Mouse (Mus musculus) urinary bladder, postnatal 36 days (tissue): Measurements from ENCODE around the gene Sirt5.

Experiments
- DNase-seq, 2 experiments: peaks; one replicate each; pipeline ENCODE4 v3.0.0; 2022; ENCODE audit warnings: low spot score in 2 of 2, mixed read lengths in 1 of 2

The Sirt5 gene

DNA sequence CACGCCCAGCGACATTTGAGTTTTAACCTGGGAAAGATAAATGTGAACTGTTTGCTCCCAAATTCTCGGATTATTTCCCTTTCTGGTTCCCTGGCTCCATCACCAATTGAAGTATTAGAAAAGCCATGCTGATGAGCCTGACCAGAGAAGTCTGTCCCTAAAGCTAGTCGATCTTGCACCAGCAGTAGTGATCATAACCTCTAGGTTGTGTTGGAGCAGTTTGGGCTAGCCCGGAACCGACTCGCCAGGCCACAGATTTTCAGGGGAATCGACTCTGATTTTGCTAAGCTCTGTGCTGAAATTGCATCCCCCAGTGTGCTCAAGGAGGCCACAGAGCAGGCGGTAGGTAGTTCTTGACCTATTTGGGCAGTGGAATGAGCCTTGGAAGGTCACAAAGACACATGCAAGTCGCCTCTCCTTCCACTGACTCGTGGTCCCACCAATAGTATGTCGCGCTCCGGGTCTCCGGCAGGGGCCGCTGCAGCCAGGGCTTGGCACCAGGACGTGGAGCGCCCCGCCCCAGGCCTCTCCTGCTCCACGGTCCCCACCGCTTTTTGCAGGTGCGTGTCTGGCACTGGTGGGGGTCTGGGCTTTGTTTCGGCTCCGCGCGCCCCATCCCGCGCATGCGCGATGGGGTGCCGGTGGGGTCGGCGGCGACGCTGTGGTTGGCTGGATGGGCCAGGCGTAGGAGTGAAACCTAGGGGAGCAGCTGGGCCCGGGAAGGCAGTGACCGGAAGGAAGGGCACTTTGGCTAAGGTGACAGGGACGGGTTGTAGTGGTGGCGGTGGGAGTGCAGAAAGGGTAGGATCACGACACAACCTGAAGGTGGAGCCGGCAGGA lies at the start of gene Sirt5:
Gene Sirt5 (plus strand): TSS at position 512 of the 840 bp plus-strand sequence.
- DNase-seq: peak; percentile 84 to 86

DNA sequence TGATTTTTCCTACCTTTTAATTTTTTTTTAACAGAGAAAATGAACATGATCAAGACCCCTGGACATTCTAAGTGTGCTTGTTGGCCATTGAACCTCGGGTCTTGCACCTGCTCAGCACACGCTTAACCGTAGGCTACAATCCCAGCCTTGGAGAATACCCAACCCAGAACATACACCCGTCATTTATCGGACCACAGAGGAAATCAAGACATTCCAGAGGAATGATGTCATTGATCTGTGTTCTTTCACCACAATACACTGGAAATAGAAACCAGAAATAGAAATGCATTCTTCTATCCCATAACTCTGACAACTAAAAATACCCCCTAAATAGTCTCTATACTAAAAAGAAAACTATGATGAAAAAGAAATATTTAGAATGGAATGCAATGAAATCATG lies 47.9 kb upstream of the Sirt5 start:
- no peak for DNase-seq

DNA sequence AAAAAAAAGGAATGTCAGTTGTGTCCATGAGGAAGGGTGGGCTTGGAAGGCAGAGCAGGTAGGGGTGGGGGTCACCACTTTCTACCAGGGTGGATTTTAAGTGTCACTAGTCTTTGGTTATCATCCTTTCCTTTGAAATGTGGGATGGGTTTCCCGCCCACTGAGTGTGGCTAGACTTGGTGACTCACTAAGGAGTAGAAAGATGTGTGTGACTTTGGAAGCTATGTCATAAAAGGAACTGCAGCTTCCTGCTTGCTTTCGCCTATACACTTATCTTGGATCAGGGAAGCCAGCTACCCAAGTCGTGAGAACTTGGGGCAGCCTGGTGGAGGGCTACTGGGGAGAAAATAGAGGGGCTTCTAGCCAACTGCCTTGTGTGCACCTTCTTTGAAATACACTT lies 45.9 kb upstream of the Sirt5 start:
- DNase-seq: no peak

DNA sequence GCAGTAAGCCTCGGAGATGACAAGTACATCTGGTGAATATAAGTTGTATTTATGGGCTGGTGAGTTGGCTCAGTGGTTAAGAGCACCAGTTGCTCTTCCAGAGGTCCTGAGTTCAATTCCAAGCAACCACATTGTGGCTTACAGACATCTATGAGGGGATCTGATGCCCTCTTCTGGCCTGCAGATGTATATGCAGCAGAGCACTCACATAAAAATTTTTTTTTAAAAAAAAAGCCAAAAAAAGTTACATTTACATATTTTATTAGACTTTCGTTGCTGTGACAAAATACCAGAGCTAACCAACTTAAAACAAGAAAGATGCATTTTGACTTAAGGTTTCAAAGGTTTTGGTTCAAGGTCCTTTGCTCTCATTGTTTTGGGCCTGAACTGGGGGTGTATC lies 43.8 kb upstream of the Sirt5 start:
- no peak for DNase-seq

DNA sequence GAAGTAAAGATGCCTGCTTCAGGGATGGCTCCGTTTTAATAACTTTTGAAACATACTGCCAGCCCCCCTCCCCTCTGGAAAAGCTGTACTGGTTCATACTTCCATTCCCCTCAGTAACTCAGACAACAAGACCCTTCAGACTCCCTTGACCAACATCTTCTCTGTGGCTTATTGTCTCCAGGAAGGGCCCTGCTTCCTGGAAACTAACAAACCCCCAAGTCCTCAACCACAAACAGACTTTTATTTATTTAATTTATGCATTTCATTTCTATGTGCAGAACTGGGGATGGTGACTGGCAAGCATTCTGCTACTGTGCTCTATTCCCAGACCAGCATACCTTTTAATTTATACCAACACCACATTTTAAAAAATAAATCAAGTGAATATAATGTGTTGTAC lies 39.9 kb upstream of the Sirt5 start:
- DNase-seq: no peak

DNA sequence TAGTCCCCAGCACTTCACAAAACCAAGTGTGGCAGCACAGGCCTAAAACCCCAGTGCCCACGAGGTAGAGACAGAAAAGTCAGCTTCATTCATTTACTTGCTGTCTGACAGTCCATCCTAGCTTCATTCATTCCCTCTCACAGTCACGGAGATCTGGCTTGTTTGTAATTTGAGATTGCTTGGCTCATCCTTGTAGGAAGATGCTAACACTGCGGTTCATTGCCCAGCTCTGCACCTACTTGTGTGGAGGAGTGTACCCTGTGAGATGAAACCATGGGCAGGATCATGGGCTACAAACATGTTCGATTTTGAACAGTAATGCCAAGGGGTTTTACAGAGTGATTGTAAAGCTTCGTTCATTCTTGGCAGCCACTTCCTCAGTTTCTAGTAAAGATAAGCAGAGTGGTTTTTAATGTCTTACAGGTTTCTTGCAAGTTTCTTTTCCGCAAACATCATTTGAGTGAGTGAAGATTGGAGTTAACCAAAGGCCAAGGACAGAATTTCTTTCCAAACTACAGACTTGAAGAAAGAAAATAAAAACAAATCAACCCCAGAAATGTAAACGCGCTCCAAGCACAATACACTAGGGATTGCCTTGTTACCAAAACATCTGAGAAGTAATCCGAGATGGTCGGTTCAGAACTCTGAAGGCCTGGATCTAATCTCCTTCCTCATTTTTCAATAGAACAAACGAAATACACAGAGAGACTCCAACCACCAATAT lies 33.4 kb upstream of the Sirt5 start:
- no peak for DNase-seq

DNA sequence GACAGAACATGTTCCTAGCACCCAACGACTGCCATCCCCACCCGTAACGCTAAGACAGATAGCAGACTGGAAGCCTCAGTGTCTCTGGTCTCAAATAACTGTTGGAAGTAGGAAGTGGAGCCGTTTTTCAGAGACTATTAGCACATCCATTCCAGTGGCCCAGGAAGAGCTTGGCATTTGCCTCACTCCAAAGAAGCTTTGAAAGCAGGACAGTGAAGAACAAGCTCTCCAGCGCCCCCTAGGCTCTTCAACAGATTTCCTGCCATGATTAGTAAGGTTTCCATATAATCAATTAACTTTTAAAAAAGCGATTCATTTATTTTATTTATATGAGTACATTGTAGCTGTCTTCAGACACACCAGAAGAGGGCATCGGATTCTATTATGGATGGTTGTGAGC lies 32.7 kb upstream of the Sirt5 start:
- no peak for DNase-seq

DNA sequence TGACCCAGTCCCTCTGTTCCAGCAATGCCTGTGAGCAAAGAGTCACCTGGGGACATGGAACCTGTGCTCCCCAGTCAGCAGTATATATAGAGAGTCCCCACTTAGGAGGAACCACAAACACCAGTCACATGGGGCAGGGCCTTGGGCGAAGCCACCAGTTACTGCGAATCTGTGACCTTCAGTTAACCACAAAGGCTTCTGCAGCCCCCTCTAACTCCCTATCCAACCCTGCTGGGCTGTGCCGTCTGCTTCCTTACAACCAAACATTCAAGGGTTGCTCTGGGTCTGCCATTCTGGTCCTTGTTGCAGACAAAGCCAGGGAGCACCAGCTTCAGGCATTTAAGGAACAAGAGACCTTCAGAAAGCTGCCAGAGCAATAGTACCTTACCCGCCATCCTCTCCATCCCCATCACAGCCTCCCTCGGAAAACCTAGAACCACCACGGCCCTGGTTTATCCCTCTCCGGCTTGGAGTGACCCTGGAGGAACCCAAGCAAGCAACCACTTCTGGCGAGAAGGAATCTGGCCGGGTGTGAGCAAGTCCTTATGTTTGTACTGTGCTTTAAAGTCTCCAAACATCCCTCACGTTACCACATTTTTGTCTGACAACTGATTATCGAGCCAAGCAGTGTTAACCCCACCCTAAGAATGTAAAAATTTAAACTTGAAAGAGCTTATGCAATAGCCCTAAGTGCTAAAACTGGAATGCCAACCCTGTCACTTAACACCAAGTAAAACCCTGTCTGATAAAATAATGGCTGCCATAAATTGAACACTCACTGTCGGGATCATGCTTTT lies 28.7 kb upstream of the Sirt5 start:
- no peak for DNase-seq

DNA sequence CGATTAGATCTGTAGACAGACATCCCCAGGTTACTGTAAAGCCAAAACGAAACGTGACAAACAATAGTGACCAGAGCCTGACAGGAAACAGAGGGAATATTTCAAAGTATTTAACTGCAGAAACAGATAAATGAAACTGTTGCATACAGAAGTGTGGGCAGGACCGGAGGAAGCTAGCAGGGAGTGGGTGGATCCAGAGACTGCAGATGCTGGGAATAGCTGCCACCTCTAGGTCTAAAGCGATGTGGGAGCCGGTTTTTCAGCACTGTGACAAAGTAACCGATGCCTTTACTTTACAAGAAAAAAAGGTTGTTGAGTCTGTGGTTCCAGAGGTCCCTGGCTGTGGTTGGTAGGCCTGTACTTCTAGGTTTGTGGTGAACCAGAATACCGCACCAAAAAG lies 27.3 kb upstream of the Sirt5 start:
- DNase-seq: no peak

DNA sequence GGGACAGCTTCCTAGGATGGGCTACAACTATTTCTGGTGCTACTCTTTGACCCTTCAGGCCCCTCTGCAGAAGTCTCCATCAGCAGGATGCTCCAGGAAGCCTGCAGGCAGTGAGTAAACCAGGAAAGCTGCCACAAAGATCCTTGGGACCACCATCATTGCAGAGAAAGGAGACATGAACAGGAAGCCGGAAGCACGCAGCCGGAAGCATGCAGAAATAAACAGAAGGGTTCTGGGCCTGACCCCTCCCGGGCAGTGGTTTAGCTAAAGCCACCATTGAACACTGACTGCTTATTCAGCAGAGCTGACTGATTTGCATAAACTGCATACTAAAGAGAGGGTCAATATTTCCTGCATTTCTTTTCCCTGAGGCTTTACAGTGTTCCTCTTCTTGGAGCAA lies 26.7 kb upstream of the Sirt5 start:
- DNase-seq: no peak

DNA sequence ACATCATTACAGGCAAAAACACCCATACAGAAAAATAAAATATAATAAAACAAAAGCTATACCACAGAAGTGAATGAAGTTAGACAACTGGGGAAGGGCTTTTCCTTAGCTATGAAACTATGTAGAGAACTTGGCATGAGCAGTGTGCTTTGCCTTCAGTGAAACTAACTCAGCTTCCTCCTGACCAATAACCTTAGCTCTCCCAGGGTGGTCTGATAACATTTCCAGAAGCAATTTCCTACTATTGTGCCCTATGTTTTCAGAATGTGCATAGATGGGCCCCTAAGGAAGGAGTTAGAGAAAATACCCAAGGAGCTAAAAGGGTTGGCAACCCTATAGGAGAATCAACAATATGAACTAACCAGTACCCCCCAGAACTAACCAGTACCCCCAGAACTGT lies 18.5 kb upstream of the Sirt5 start:
- no peak for DNase-seq

DNA sequence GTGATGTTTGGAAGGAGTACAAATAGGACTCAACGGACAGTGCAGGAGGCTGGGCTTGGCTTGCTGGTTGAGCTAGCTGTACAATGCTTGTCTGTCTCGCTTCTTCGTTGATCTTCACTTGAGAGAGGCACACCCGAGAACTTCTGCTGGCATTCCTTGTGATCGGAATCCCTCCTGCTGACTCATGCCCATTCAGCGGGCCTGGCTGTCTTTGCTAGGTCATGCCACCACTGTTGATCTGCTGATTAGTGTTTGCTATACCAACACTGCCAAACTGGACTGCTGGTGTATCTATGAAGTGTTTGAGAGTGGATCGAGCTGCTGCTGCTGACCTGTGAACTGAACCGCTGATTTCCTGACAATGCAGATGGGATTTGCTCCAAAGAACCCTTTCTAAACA lies 15.9 kb upstream of the Sirt5 start:
- peak; percentile 30 to 32 for DNase-seq

DNA sequence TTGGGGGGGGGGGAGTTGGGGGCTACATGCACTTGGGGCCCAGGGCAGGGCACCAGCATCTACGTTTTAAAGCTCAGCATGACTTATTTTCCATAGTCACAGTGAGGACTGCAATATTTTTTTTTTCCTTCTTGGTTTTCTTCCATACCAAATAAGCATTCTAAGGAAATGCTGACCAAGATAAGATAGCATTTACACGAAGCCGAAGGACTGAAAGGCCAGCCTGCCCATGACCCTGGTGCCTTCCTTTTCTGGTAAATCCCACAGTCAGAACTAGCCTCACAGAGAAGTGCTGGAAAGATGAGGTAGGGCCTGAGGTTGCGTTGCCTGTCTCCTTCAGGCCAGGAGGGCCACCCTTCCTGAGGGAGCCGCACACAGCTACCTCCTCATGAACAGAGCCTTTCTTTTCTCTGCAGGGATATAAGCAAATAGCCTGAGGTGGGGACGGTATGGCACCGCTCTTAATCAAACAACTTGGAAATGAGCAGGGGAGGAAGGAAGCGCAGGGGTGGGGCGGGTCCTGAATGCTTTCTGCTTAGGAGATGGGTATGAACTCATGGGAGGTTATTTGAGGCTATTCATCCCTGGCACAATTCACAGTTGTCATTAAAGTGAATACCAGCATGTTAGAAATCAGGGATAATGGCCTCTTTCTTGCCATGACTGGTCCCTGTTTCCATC lies 14.7 kb upstream of the Sirt5 start:
- no peak for DNase-seq

DNA sequence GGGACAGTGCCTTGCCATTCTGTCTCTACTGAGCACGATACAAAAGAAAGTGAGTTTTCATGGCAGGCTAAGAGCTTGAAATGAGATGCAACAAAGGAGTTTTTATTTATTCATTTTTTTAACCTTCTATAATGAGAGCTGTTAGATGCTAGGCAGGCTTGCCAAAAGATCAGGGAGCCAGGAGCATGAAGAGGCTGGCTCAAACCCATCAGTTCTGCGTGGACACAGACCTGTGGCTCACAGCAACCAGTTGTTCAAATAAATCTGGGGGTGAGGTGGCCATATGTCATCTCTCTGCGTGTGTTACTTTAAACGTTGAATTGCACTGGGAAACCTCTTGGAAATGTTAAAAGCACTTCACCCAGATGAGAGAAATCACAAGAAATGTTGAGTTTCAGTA lies 11.9 kb upstream of the Sirt5 start:
- DNase-seq: no peak

DNA sequence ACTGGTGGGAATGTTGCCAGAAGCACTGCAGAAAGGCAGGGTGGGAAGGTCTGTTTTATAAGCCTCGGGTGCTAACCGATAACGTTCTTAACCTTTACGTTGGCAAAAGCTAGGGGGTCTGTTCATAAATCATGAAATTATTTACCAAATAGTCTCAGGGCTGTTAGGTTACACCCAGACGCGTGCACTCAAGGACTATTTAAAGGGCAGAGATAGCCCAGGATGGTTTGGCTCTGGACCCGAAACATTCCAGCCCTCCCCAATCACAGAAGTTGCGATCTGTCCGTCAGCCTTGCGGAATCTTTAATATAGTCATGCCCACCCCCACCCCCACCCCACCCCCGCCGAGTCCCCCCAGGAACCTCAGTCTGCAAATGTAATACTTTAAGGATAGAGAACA lies 10.9 kb upstream of the Sirt5 start:
- DNase-seq: no peak

DNA sequence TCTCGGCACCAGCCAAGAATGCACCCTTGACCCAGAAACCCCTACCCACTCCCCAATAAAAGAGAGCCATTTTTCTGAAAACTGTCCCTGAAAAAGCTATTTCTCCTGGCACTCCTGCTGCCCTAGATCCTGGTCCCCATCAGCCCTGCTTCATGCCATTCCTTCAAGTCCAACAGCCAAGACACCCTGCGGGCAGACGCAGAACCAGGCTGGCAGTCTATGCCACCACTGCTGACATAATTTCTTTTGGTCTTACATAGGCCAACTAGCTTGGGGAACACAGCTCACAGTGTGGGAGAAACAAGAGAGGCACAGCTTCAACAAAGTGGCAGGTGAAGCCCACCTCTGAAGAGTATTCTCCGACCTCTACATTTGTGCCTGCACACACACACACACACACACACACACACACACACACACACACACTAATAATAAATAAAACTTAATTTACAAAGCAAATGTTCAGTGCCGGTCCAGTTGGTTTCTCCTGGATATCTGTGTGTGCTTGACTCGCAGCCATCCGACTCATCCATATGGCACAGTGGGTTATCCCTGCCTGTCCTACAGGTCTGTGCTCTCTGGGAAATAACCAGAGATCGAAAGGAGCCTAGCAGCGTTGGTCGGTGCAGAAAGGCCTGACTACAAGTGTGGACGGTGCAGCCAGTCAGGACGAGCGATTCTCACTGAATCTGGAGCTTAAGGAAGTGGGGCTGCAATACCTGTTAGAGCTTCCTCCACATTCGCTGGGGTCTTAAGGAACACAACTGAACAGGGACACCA lies 8.8 kb upstream of the Sirt5 start:
- no peak for DNase-seq

DNA sequence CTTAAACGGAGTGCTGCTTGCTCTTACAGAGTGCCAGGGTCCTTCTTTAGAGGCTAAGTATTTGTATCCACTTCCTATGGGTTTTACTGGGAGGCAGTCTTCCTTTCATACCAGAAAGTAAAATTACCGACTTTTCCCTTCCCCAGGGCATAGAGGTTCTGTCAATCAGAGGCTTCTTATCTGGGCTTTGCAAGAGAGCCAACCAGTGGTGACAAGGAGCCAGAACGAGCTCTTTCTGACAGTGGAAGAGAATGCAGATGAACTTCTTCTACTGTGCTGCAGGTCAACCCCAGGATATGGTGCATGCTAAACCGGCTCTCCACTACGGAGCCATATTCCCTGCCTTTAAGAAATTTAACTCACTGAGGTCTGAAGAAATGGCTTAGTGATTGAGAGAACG lies 4.8 kb upstream of the Sirt5 start:
- DNase-seq: no peak

DNA sequence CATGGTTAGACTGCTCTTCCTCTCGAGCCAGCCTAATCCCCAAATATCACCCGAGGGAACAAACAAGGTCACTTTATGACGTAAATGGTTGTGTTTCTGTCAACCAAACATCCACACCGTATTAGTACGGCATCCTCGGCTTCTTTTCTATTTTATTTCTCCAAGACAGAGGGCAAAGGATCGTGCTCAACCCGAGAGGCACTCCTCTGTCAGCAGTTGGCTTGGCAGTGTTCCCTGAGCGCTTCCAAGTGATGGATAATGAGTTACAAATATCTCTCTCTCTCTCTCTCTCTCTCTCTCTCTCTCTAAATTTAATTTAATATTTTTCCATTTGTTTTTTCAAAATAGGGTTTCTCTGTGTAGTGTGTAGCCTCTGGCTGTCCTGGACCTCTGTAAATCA lies 2.9 kb upstream of the Sirt5 start:
- no peak for DNase-seq

DNA sequence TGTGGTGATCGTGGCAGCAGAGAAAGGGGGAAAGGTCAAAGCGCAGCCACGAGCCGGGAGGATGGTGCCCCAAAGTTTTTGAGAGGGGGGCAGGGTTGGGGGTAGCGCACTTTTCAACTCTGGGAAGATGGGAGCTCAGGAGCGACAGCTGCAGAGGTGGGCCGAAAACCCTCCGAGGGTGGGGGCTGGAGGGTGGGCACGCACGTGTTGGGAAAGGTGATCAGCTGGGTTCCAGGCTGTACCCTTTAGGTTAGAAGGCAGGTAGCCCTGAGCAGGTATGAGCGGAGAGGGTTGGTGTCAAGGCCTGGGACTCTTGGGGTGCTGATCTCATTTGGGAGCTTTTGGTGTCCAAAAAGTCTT lies 509 bp downstream of the Sirt5 start:
- DNase-seq: no peak

DNA sequence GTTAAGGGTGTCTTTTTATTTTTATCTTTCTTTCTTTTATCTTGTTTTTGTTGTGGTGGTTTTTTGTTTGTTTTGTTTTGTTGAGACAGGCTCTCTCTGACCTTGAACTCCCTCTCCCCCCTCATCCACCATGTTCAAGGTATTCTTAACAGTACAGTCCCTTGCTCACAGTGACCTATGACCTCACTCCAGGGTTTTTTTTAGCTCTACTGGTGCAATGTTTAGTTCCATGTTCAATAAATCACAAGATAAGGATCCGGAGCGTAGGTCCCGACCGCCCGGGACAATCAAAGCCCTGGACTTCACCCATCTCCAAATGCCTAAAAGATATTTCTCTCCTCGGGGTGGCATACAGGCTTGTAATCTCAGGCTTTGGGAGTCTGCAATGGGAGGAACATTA lies 4.8 kb downstream of the Sirt5 start:
- DNase-seq: no peak

DNA sequence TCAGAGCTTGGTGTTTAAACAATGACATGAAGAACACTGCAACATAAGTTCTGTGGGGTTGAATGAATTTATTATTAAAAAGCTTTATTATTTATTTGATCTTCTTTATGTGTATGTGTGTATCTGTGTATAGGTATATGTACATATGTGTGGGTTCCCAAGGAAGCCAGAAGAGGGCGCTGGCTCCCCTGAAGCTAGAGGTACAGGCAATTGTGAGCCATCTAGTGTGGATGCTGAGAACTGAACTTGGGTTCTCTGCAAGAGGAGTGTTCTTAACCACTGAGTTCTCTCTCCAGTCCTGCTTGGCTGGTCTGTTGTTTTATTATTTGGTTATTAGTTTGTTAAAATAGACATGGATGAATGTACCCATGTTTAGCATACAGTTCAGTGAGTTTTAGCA lies 7.6 kb downstream of the Sirt5 start:
- DNase-seq: no peak
